Mouse (Mus musculus): Measurements from ENCODE around the gene Thsd4.

Gene Thsd4

GRCm38 (mm10) chr9:60456651-60457050 lies 65.2 kb downstream of the Thsd4 start:
- DNase-seq (ENCODE audit: low spot score in 2 of 2): no peak

GRCm38 (mm10) chr9:60454406-60455076 lies 67.3 kb downstream of the Thsd4 start:
- DNase-seq (ENCODE audit: low spot score in 2 of 2): no peak

GRCm38 (mm10) chr9:60449498-60449897 lies 72.3 kb downstream of the Thsd4 start:
- DNase-seq (ENCODE audit: low spot score in 2 of 2): no peak

- no peak for DNase-seq (ENCODE audit: low spot score in 2 of 2)
Measured at GRCm38 (mm10) chr9:60445821-60446220, 76.0 kb downstream of the Thsd4 start.

GRCm38 (mm10) chr9:60441274-60441902 lies 80.5 kb downstream of the Thsd4 start:
- DNase-seq (ENCODE audit: low spot score in 2 of 2): no peak

- DNase-seq (ENCODE audit: low spot score in 2 of 2): no peak
Measured at GRCm38 (mm10) chr9:60440506-60440905, 81.3 kb downstream of the Thsd4 start.

- DNase-seq (ENCODE audit: low spot score in 2 of 2): no peak
Measured at GRCm38 (mm10) chr9:60436246-60436645, 85.6 kb downstream of the Thsd4 start.

- DNase-seq (ENCODE audit: low spot score in 2 of 2): no peak
Measured at GRCm38 (mm10) chr9:60434093-60434492, 87.8 kb downstream of the Thsd4 start.

- no peak for DNase-seq (ENCODE audit: low spot score in 2 of 2)
Measured at GRCm38 (mm10) chr9:60431924-60432323, 89.9 kb downstream of the Thsd4 start.

- DNase-seq (ENCODE audit: low spot score in 2 of 2): no peak
Measured at GRCm38 (mm10) chr9:60430017-60430416, 91.8 kb downstream of the Thsd4 start.

GRCm38 (mm10) chr9:60414076-60414755 lies 107.6 kb downstream of the Thsd4 start:
- no peak for DNase-seq (ENCODE audit: low spot score in 2 of 2)

GRCm38 (mm10) chr9:60410872-60411635 lies 110.8 kb downstream of the Thsd4 start:
- DNase-seq (ENCODE audit: low spot score in 2 of 2): no peak

- DNase-seq (ENCODE audit: low spot score in 2 of 2): no peak
Measured at GRCm38 (mm10) chr9:60407374-60407773, 114.5 kb downstream of the Thsd4 start.

- no peak for DNase-seq (ENCODE audit: low spot score in 2 of 2)
Measured at GRCm38 (mm10) chr9:60405777-60406176, 116.1 kb downstream of the Thsd4 start.

GRCm38 (mm10) chr9:60402681-60403080 lies 119.2 kb downstream of the Thsd4 start:
- DNase-seq (ENCODE audit: low spot score in 2 of 2): no peak

GRCm38 (mm10) chr9:60400001-60400400 lies 121.8 kb downstream of the Thsd4 start:
- DNase-seq (ENCODE audit: low spot score in 2 of 2): no peak

- DNase-seq (ENCODE audit: low spot score in 2 of 2): no peak
Measured at GRCm38 (mm10) chr9:60398073-60398472, 123.8 kb downstream of the Thsd4 start.

GRCm38 (mm10) chr9:60396096-60396495 lies 125.8 kb downstream of the Thsd4 start:
- no peak for DNase-seq (ENCODE audit: low spot score in 2 of 2)

GRCm38 (mm10) chr9:60392916-60393315 lies 128.9 kb downstream of the Thsd4 start:
- no peak for DNase-seq (ENCODE audit: low spot score in 2 of 2)

- DNase-seq (ENCODE audit: low spot score in 2 of 2): no peak
Measured at GRCm38 (mm10) chr9:60384751-60385150, 137.1 kb downstream of the Thsd4 start.

- no peak for DNase-seq (ENCODE audit: low spot score in 2 of 2)
Measured at GRCm38 (mm10) chr9:60382941-60383340, 138.9 kb downstream of the Thsd4 start.

GRCm38 (mm10) chr9:60382526-60382925 lies 139.3 kb downstream of the Thsd4 start:
- no peak for DNase-seq (ENCODE audit: low spot score in 2 of 2)

Data from natural killer cell, adult 2 months (primary cell).